Mouse (Mus musculus) colon, adult 2 months (tissue): ENCODE measurements around the gene Gm20683. TPM values are rescaled to one million over a fixed set of nuclear protein-coding genes. Genes with fewer than 3 reads are reported as not detected.

Experiments used
- polyA plus RNA-seq: library from polyadenylated mRNA; depleted of rRNA; stranded (reverse); fragments of >200 nt; gene quantifications from 2 replicates; pipeline ENCODE4 v1.2.3, GENCODE M21; 2012; rRNA removed

Gene Gm20683
- polyA plus RNA-seq = 87.9 and 110 TPM in 2 replicates

GRCm38 (mm10) chr17:25841117-25841880 is at the start of gene Gm20683:
Gene Gm20683, minus strand, starts transcription at chr17:25841763.

DNA sequence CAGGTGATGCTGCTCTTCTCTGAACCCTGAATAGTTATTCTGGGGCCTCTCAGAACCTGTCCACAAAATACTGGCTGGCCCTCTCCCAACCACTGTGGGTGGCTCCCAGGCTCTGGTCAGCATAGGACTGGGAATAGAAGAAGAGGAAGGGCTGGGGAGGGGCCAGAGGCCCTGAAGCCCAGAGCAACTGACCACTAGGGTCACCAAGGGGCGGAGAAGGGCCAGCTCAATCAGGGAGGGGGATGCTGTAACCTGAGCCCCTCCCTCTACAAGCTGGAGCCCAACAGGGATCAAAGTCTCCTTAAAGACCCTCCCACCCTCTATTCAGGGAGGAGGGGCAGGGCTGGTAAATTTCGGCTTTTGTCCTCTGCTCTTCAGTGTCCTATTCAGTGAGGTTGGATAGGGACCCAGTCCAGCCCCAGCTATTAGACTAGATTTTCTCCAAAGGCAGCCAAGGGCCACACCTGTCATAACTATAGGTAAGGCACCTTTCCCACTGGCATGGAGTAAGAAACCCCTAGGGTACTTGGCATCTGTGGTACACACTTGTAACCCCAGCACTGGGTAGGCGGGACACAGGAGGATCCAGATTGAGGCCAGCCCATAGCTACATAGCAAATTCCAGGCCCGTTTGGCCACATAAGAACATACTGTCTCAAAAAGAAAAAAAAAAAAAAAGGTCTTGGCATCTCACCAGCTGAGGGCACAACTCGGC is 38.8 kb upstream of the Gm20683 start, which contains the start of gene Wfikkn1:
Gene Wfikkn1, minus strand, starts transcription at position 663 of the 715 bp plus-strand sequence.

DNA sequence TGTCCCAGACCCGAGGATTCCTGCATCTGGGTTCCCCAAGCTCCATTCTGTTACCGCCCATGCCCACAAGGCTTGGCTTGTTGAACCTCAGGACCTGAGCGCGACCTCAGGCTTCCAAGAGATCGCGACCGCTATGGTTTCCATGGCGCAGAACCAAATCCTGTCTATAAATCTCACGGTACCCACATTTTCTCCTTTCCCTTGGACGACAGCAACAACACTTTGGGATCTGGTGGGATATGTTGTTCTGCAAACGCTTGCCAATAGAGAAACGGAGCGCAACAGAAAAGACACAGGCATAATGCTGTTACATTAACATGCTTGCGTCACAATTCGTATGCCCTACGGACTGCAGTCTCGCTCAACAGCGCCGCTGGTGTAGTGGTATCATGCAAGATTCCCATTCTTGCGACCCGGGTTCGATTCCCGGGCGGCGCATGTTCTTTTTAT is 33.2 kb upstream of the Gm20683 start, which contains the start of gene Mettl26:
Gene Mettl26, plus strand, starts transcription at position 354 of the 450 bp plus-strand sequence.

GRCm38 (mm10) chr17:25868601-25869191 is 27.1 kb upstream of the Gm20683 start, which contains the start of gene Mcrip2:
Gene Mcrip2, minus strand, starts transcription at chr17:25868764.

GRCm38 (mm10) chr17:25860832-25861703 is 19.5 kb upstream of the Gm20683 start, which contains the start of gene Wdr90:
Gene Wdr90, minus strand, starts transcription at chr17:25861501.

DNA sequence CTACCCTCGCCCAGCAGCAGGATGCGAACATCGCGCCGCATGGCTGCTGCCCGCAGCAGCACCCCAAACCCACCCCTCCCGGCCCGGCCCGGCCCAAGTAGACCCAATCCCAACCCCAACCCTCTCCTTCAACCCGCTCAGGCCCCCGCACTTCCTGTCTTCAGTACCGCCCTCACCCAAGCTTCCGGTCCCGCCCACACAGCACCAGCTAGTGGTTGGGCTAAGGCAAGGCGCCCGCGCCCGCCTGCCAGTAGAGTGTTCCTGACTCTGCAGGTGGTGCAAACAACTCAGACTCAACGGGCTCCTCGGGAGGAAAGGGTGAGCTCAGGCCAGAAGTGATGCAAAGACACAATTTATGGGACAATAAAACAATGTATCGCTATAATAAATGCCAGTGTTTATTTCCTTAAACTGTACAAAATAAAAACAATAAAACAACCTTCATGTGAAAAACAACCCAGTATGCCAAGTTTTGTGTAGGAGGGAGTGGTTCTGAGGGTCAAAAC is 2.9 kb upstream of the Gm20683 start, which contains the start of gene Rhot2:
Gene Rhot2, minus strand, starts transcription at position 456 of the 506 bp plus-strand sequence.

GRCm38 (mm10) chr17:25837076-25837410 is 4.5 kb downstream of the Gm20683 start, which contains the start of gene Rhbdl1:
Gene Rhbdl1, minus strand, starts transcription at chr17:25837295.

DNA sequence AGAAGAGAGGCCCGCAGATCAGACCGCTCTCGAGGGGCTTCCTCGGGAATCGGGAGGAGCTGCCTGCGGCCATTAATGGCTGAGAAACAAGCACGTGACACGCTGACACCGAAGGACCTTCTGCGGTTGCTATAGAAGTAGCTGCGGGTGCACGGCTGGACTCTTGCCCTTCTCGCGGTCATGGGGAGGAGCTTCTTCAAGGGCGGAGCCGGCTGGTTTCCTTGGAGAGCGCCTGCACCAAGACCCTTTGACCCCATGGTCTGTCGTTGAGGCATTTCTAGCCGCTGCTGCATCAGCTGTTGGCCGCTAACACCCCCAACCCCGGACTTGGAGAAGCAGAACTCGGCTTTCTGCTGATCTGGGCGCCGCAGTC is 8.3 kb downstream of the Gm20683 start, which contains the start of gene Stub1:
Gene Stub1, minus strand, starts transcription at position 114 of the 373 bp plus-strand sequence.

DNA sequence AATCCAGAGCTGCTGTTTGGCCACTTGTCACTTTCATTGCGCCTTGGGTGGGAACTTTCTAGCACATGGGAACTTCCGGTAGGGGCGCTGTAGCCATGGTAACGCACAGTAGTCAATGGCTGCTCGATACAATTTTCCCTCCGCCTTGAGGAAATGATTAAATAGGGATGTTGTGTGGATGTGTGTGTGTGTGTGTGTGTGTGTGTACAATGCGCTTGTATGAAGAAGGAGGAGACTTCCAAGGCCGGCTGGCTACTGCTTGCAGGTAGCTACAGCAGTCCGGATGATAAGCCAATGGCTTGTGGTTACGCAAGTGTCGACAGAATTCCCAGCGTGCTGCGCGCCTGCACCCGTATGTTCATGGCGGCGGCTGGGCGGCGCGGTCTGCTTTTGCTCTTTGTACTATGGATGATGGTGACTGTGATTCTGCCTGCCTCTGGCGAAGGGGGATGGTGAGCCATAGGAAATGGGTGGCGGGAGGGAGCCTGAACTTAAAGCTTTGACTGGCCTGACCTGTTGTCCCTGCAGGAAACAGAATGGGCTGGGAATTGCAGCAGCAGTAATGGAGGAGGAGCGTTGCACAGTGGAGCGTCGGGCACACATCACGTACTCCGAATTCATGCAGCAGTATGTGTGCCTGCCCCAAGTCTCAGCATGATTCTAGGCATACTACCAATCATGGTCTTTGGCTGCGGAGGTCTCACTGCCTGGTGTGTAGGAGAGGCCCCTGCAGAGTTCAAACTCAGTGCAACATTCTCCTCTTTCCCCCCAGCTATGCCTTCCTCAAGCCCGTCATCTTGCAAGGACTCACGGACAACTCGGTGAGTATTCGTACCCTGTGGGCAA is 12.6 kb downstream of the Gm20683 start, which contains the start of gene Jmjd8:
Gene Jmjd8, plus strand, starts transcription at position 156 of the 846 bp plus-strand sequence.

DNA sequence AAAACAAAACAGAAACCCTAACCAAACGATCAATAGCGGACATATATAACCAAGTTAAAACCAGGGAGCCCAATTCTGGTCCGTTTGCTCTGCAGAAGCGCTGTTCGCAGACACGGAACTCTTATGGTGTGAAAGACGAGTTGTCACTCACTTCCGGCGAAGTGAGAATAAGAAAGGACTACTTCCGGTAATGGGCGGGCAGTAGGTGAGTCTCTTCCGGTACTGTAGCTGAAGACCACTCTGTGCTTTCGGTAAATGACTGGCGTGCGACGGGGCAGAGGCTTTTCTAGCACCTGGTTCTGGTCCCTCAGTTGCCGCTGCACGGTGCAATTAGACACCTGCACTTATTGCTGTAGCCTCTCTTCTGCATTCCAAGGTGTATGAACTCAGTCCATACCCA is 18.1 kb downstream of the Gm20683 start, which contains the start of gene Wdr24:
Gene Wdr24, plus strand, starts transcription at position 176 of the 400 bp plus-strand sequence.

GRCm38 (mm10) chr17:25808789-25809605 is 32.6 kb downstream of the Gm20683 start, which contains the start of gene Fbxl16:
Gene Fbxl16, plus strand, starts transcription at chr17:25809085.

DNA sequence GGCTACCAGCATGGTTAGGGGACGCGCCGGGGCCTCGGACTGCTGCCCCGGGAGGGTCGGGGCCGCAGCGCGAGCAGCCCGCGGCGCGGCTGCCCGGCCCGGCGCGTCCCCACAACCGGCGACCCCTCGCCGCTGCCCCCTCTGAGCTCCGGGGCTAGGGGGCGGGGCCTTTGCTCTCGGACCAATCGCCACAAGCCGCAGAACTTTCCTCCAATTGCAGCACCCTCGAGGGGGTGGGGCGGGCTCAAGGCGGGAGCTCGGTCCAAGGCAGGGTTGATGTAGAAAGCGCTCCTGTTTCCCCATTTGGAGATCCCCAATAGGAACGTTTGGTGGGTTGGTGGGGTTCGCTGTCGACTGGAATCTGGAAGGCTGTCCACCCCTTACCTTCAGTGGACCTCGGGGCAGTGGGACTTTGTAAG is 44.6 kb downstream of the Gm20683 start, which contains the start of gene Metrn:
Gene Metrn, minus strand, starts transcription at position 186 of the 419 bp plus-strand sequence.

GRCm38 (mm10) chr17:25795609-25796092 is 45.9 kb downstream of the Gm20683 start, which contains the start of gene AC134908.4:
Gene AC134908.4, minus strand, starts transcription at chr17:25795659.

GRCm38 (mm10) chr17:25792615-25793014 is 48.9 kb downstream of the Gm20683 start, which contains the start of gene Fam173a:
Gene Fam173a, minus strand, starts transcription at chr17:25792901.

GRCm38 (mm10) chr17:25786280-25786679 is 55.3 kb downstream of the Gm20683 start, which contains the start of gene Ccdc78:
Gene Ccdc78, plus strand, starts transcription at chr17:25786580.

GRCm38 (mm10) chr17:25785281-25785745 is 56.2 kb downstream of the Gm20683 start, which contains the start of gene Haghl:
Gene Haghl, minus strand, starts transcription at chr17:25785673.

